Mouse (Mus musculus) ES-E14 (cell line): ENCODE measurements around the gene Cdca7l. TPM values are rescaled to one million over a fixed set of nuclear protein-coding genes. Genes with fewer than 3 reads are reported as not detected.

Experiments used
- DNase-seq: peaks from one replicate; pipeline ENCODE4 v3.0.0-alpha.2; 2013; ENCODE audit warnings: low read depth, low spot score
- H3K27ac ChIP-seq: 2 replicates; pipeline ENCODE4 v1.5.1; 2012; ENCODE audit warnings: low read depth, mild to moderate bottlenecking, low read length, moderate library complexity, mixed read lengths; ENCODE audit not compliant: poor library complexity, insufficient read depth, severe bottlenecking
- H3K36me3 ChIP-seq: 2 replicates; pipeline ENCODE4 v1.6.1; 2012; ENCODE audit warnings: mild to moderate bottlenecking, low read length, moderate library complexity, mixed read lengths; ENCODE audit not compliant: control insufficient read depth, poor library complexity, insufficient read depth, severe bottlenecking
- H3K4me1 ChIP-seq, 2 experiments: fragments of 150-350 bp in 1 of 2; sonication (generic) in 1 of 2; 2 replicates each; pipeline ENCODE4 v1.6.1; 2012; ENCODE audit warnings: low read length in 2 of 2, mild to moderate bottlenecking in 1 of 2, mixed read lengths in 1 of 2; ENCODE audit not compliant: control insufficient read depth in 2 of 2, insufficient read depth in 2 of 2, poor library complexity in 1 of 2
- H3K4me3 ChIP-seq, 2 experiments: fragments of 150-350 bp in 1 of 2; sonication (generic) in 1 of 2; 2 replicates each; pipeline ENCODE4 v1.5.1; 2012; ENCODE audit warnings: low read length in 2 of 2, low read depth in 1 of 2, mild to moderate bottlenecking in 1 of 2, mixed read lengths in 1 of 2; ENCODE audit not compliant: insufficient read depth in 1 of 2, poor library complexity in 1 of 2, severe bottlenecking in 1 of 2
- H3K9ac ChIP-seq: 2 replicates; pipeline ENCODE4 v1.6.1; 2012; ENCODE audit warnings: low read depth, mild to moderate bottlenecking, low read length, mixed read lengths; ENCODE audit not compliant: poor library complexity, insufficient read depth, severe bottlenecking
- H3K9me3 ChIP-seq: fragments of 150-350 bp; sonication (generic); 2 replicates; pipeline ENCODE4 v1.6.1; 2012; ENCODE audit warnings: low read depth, mild to moderate bottlenecking, low read length; ENCODE audit not compliant: control insufficient read depth, insufficient read depth
- CHD2 ChIP-seq: IDR thresholded peaks from 2 replicates; pipeline ENCODE4 v1.6.1; 2014; ENCODE audit warnings: mild to moderate bottlenecking, low read depth, low read length, inconsistent platforms
- HCFC1 ChIP-seq: IDR thresholded peaks from 2 replicates; pipeline ENCODE4 v1.6.1; 2012; ENCODE audit warnings: low read length, inconsistent platforms, borderline replicate concordance; ENCODE audit not compliant: insufficient read depth
- MAFK ChIP-seq: IDR thresholded peaks from 2 replicates; pipeline ENCODE4 v1.6.1; 2014; ENCODE audit warnings: mild to moderate bottlenecking, low read depth, low read length, inconsistent platforms; ENCODE audit not compliant: insufficient read depth
- ZC3H11A ChIP-seq: IDR thresholded peaks from 2 replicates; pipeline ENCODE4 v1.6.1; 2012; ENCODE audit warnings: low read depth, mild to moderate bottlenecking, inconsistent platforms, low read length, borderline replicate concordance
- ZNF384 ChIP-seq: IDR thresholded peaks from 2 replicates; pipeline ENCODE4 v1.6.1; 2012; ENCODE audit warnings: low read depth, low read length, inconsistent platforms
- in situ Hi-C, 2 experiments: fragments of 600-800 bp; cut with MboI; formaldehyde crosslinking; loops; one replicate each; pipeline ENCODE4 v1.15.1; 2025; ENCODE audit warnings: low sequenced_read_pairs in 2 of 2, inconsistent platforms in 1 of 2; ENCODE audit not compliant: unreplicated experiment in 2 of 2
- total RNA-seq: library from RNA; depleted of rRNA; stranded (reverse); fragments of 300-350 nt; gene quantifications from 2 replicates; pipeline ENCODE4 v1.2.3, GENCODE M21; 2012

The Cdca7l gene
- total RNA-seq, 1 experiment = 20.5 TPM

DNA sequence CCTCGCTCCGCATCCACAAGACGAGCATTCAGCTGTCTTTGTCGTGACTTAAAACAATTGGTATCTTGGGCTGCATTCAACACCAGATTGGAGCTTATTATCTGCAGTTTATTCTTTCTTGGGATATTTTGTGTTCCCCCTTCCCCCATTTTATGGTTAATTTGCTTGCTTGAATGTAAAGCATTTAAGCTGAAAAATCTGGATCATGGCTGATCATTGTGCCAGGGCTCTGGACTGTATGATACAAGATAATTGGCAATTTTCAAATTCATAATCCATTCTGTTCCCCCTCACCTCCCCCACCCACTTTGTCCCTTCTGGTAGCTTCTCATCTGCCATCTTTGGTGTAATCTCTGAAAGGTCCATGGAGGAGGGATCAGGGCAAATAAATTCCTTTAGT lies 2.4 kb downstream of the Cdca7l start:
- no peak for TF ChIP-seq MAFK
- no peak for TF ChIP-seq HCFC1
- no peak for TF ChIP-seq ZNF384
- TF ChIP-seq CHD2 = no peak
- no peak for TF ChIP-seq ZC3H11A
- H3K9me3 ChIP-seq = no peaks in the 10 kb centered on the region
- no peaks in the 10 kb centered on the region for H3K36me3 ChIP-seq
- H3K4me1 ChIP-seq = peaks cover 0 to 3% of the 10 kb centered on the region in 2 experiments; a peak in 1 of 4 replicates
- in situ Hi-C loops = no loop called here
- DNase-seq = no peak
- H3K9ac ChIP-seq = no peak overlapping the region
- no peak overlapping the region for H3K4me3 ChIP-seq
- H3K27ac ChIP-seq = no peak overlapping the region

DNA sequence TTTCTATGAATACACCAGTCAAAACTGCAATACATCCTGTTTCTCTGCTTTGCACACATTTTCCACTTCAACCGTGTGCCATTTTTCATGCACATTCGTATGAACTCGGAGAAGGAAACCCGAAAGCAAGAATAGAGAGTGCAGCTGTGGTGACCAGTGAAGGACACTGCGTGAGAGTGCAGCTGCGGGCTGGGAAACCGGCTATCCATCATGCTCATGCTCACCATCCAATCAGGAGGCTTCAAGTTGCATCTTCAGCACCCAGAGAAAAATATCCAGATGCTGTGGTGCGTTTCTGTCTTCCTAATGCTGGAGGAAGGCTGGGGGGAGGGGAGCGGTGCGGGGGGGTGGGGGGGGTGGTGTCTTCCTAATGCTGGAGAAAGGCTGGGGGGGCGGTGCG lies 3.5 kb downstream of the Cdca7l start:
- Histone ChIP-seq H3K27ac (no peak overlapping the region), H3K4me1 (peaks cover 0 to 3% of the 10 kb centered on the region in 2 experiments; a peak in 1 of 4 replicates), H3K9ac (no peak overlapping the region), H3K4me3 (no peak overlapping the region), H3K36me3 (no peaks in the 10 kb centered on the region), H3K9me3 (no peaks in the 10 kb centered on the region)
- in situ Hi-C loops = no loop called here
- no peak for DNase-seq
- TF ChIP-seq CHD2 (no peak), ZC3H11A (no peak), MAFK (no peak), HCFC1 (no peak), ZNF384 (no peak)

DNA sequence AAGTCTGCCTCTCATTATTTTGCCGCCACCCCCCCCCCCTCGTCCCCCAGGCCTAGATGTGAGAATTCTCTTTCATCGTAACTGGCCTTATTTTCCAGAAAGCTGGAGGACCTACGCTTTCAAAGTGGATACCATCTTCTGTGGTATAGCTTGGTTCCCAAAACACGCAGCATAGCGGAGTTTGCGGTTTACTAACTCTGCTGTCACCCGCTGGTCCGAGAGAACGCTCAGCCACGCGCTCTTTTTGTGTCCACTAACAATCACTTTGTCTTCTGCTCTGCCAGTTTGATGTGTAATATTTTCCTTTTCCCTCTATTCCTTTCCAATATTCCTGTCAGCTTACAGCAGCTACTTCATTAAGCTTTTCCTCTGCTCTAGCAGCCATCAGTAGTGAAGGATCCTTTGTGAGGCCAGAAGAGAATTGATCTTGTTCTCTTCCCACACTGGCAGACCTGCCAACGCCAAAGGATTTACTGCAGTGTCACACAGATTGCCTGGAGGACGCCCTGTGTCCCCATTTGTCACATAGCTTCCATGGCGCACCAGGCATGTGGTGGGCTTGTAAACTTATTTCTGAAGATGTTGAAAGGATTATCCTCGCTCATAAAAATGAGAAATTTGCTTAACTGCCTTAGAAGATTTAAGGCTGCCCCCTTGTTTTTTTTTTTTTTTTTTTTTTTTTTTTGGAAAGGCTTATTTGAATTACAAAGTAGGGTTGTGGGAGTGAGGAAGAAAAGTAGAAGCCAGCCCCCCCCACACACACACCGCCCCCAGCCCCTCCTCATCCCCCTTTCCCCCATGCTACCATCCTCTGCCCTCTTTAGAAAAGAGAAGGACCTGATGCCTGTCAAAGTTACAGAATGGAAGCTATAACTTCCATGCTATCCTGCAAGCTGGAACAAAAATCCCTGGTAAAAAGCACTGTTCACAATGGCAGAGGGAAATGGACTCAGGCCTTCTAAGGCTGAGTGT lies 4.6 kb downstream of the Cdca7l start:
- peaks cover 0 to 3% of the 10 kb centered on the region in 2 experiments; a peak in 1 of 4 replicates for H3K4me1 ChIP-seq
- H3K27ac ChIP-seq = no peak overlapping the region
- no peak overlapping the region for H3K9ac ChIP-seq
- no peak for TF ChIP-seq HCFC1
- TF ChIP-seq MAFK = no peak
- TF ChIP-seq CHD2 = no peak
- TF ChIP-seq ZNF384 = no peak
- TF ChIP-seq ZC3H11A = no peak
- no peaks in the 10 kb centered on the region for H3K36me3 ChIP-seq
- no peak for DNase-seq
- H3K4me3 ChIP-seq = no peak overlapping the region
- in situ Hi-C loops = no loop called here
- H3K9me3 ChIP-seq = no peaks in the 10 kb centered on the region

DNA sequence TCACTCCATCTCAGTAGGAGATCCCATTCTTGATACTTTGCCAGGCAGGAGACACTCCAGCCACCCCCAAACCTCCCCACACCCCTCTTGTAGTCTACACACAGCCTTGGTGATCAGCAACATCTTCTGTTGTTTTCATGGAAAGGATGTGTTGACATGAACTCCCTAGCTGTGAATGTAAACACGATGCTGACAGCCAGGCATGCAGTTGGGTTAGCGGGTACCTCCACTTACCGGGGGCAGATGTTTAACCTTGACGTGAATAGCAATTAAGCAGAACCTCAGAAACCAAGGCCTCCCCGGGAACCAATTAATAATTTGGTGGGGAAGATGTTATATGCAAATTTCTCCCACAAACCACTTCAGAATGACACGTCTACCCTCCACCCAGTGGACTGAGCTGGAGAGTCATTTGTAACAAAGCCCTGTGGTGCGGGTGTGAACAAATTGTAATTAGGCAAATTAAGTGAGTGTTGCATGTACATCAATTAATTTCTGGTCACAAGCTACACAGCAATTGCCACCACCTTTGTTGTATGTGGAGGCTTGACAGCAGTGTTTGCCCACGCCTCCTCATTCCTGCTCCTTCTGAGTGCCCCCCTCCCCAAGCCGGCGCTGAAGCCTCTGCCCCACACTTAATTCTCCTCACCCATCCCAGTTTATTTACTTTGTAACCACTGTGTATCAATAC lies 5.4 kb downstream of the Cdca7l start:
- no peaks in the 10 kb centered on the region for H3K9me3 ChIP-seq
- no peaks in the 10 kb centered on the region for H3K36me3 ChIP-seq
- in situ Hi-C loops = no loop called here
- H3K9ac ChIP-seq = no peak overlapping the region
- H3K27ac ChIP-seq = no peak overlapping the region
- TF ChIP-seq ZNF384 (no peak), CHD2 (no peak), HCFC1 (no peak)
- H3K4me3 ChIP-seq = no peak overlapping the region
- DNase-seq = no peak
- H3K4me1 ChIP-seq = peaks cover 0 to 3% of the 10 kb centered on the region in 2 experiments; a peak in 1 of 4 replicates
